Mouse (Mus musculus): ENCODE data around the gene Gm49318. TPM values are rescaled to one million over a fixed set of nuclear protein-coding genes. Genes with fewer than 3 reads are reported as not detected.
A peak's percentile ranks its signal among the peaks of the same experiment; 100 is the strongest.

Gene Gm49318
- polyA plus RNA-seq, 1 experiment: not detected

DNA sequence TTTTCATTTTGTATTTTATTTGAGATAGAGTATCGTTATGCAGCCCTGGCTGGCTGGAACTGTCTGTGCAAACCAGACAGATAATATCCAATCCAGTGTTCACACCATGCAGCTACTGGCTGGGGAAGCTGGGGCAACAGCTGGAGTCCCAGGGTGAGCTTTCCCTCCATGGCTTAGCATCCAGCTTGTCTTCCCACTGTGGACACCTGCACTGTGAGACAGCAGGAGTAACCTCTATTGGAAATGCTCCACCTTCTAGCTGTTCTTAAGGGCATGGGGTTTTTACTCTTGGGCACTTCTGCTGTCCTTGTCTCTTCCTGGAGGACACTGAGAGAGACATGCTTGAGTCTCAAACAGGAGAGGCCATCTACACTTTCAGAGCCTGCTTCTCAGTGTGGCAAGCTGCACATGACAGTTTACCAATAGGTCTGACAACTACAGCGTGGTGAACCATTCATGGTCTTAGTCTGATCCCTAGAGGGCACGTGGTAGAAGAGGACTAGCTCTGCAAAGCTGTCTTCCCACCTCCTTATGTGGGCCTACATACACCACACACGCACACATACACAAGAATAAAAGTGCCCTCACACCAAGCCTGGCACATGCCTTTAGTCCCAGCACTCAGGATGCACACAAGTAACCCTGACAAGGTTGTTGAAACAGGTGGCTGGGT is 1.0 kb downstream of the Gm49318 start:
- Histone ChIP-seq H3K4me3 (ENCODE audit: control insufficient read depth, low read depth, low read length) (peak overlapping the region; percentile 83), H3K36me3 (ENCODE audit: control insufficient read depth, insufficient read depth, low read length) (no peaks in the 10 kb centered on the region; the same call in none of the 2 replicates), H3K4me1 (ENCODE audit: control insufficient read depth, insufficient read depth, low read length) (peaks cover 4% of the 10 kb centered on the region), H3K27ac (ENCODE audit: control insufficient read depth, insufficient read depth, low read depth, low read length) (no peak overlapping the region), H3K27me3 (ENCODE audit: control insufficient read depth, insufficient read depth, low read length) (no peaks in the 10 kb centered on the region)
- TF ChIP-seq CTCF (IDR thresholded peaks at IDR 0.05; ENCODE audit: control insufficient read depth, insufficient read depth, insufficient replicate concordance, low read depth, low read length): no peak
- TF ChIP-seq POLR2A (IDR thresholded peaks at IDR 0.05; ENCODE audit: control insufficient read depth, low read depth, low read length): no peak

DNA sequence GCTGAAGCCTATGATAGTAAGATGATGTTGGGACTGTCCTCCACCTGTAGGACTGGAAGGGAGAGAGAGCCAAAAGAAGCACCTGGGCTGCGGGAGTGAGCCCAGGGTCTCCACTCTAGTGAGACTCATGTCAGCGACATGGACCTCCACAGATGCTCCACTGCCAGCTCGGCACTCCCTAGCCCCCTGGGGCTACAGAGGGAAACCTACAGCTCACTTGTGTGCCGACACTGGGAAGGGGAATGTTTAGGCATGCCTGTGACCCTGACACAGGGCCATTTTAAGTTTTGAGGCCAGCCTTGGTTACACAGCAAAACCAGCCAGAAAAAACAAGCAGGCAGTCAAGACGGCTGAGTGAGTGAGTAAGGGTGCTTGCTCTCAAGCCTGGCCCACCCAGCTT is 3.9 kb downstream of the Gm49318 start:
- Histone ChIP-seq H3K4me1 (ENCODE audit: control insufficient read depth, insufficient read depth, low read length) (peaks cover 4% of the 10 kb centered on the region), H3K27ac (ENCODE audit: control insufficient read depth, insufficient read depth, low read depth, low read length) (no peak overlapping the region), H3K4me3 (ENCODE audit: control insufficient read depth, low read depth, low read length) (no peak overlapping the region), H3K36me3 (ENCODE audit: control insufficient read depth, insufficient read depth, low read length) (peaks cover 5% of the 10 kb centered on the region), H3K27me3 (ENCODE audit: control insufficient read depth, insufficient read depth, low read length) (no peaks in the 10 kb centered on the region)
- TF ChIP-seq POLR2A (IDR thresholded peaks at IDR 0.05; ENCODE audit: control insufficient read depth, low read depth, low read length) (no peak), CTCF (IDR thresholded peaks at IDR 0.05; ENCODE audit: control insufficient read depth, insufficient read depth, insufficient replicate concordance, low read depth, low read length) (no peak)

DNA sequence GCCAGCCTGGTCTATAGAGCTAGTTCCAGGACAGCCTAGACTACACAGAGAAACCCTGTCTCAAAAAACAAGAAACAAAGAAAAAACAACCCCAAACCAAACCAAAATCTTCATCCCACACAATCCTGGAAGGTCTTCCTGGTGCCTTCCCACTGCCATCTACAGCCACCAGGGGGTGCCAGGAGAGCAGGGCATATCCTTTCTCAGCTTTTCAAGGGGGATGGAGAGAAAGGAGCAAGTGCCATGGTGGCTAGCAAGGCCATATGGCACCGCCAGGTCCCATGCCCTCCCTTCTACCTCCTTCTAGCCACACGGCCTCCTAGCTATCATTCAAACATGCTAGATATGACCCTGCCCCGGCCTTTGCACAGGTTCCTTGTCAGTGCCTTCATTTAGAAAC is 4.6 kb downstream of the Gm49318 start:
- TF ChIP-seq CTCF (IDR thresholded peaks at IDR 0.05; ENCODE audit: control insufficient read depth, insufficient read depth, insufficient replicate concordance, low read depth, low read length) (peak; percentile 64; the same call in 1 of the 2 replicates), POLR2A (IDR thresholded peaks at IDR 0.05; ENCODE audit: control insufficient read depth, low read depth, low read length) (no peak)
- peaks cover 4% of the 10 kb centered on the region for H3K4me1 ChIP-seq (ENCODE audit: control insufficient read depth, insufficient read depth, low read length)
- peaks cover 6% of the 10 kb centered on the region for H3K36me3 ChIP-seq (ENCODE audit: control insufficient read depth, insufficient read depth, low read length)
- no peak overlapping the region for H3K27ac ChIP-seq (ENCODE audit: control insufficient read depth, insufficient read depth, low read depth, low read length)
- H3K4me3 ChIP-seq (ENCODE audit: control insufficient read depth, low read depth, low read length): no peak overlapping the region
- no peaks in the 10 kb centered on the region for H3K27me3 ChIP-seq (ENCODE audit: control insufficient read depth, insufficient read depth, low read length)

DNA sequence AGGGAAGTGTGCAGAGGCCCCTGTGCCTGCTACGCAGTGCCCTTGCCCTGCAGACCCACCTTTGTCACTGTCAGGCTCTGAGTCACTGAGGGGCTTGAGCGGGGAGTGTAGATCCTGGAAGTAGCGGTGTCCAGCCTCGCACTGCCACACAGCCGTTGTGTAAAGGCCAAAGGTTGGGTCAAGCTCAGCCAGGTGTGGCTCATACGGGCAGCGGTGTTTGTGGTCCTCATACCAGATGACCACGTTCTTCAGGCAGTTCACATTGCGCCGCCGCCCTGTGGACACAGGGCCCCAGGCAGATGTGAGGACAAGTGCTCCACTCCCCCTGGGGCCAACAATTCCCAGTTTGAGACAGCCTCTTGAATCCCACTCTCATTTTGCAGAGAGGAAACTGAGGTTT is 5.4 kb downstream of the Gm49318 start:
- TF ChIP-seq CTCF (IDR thresholded peaks at IDR 0.05; ENCODE audit: control insufficient read depth, insufficient read depth, insufficient replicate concordance, low read depth, low read length) (no peak), POLR2A (IDR thresholded peaks at IDR 0.05; ENCODE audit: control insufficient read depth, low read depth, low read length) (no peak)
- peaks cover 8% of the 10 kb centered on the region for H3K36me3 ChIP-seq (ENCODE audit: control insufficient read depth, insufficient read depth, low read length)
- H3K4me1 ChIP-seq (ENCODE audit: control insufficient read depth, insufficient read depth, low read length): peaks cover 4% of the 10 kb centered on the region
- H3K27me3 ChIP-seq (ENCODE audit: control insufficient read depth, insufficient read depth, low read length): no peaks in the 10 kb centered on the region
- no peak overlapping the region for H3K4me3 ChIP-seq (ENCODE audit: control insufficient read depth, low read depth, low read length)
- H3K27ac ChIP-seq (ENCODE audit: control insufficient read depth, insufficient read depth, low read depth, low read length): no peak overlapping the region

DNA sequence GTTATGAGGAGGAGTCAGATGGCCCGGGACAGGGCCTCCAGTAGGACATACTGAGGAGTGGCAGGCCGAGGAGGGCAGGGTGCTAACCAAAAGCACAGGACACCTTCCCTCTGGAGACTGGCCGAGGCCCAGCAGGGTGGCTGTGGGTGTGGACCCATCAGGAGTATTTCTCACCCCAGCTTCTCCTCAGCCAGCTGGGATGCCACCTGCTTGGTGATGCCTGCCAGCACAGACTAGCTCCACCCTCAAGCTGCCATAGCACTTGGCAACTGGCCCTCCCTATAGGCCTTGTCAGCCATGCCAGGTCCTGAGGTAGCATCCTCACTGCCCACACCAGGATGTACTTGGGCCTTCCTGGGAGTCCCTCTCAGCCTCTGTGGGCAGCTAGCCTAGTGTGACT is 6.7 kb downstream of the Gm49318 start:
- Histone ChIP-seq H3K4me1 (ENCODE audit: control insufficient read depth, insufficient read depth, low read length) (no peaks in the 10 kb centered on the region), H3K4me3 (ENCODE audit: control insufficient read depth, low read depth, low read length) (no peak overlapping the region), H3K27ac (ENCODE audit: control insufficient read depth, insufficient read depth, low read depth, low read length) (no peak overlapping the region), H3K36me3 (ENCODE audit: control insufficient read depth, insufficient read depth, low read length) (peaks cover 8% of the 10 kb centered on the region), H3K27me3 (ENCODE audit: control insufficient read depth, insufficient read depth, low read length) (no peaks in the 10 kb centered on the region)
- TF ChIP-seq CTCF (IDR thresholded peaks at IDR 0.05; ENCODE audit: control insufficient read depth, insufficient read depth, insufficient replicate concordance, low read depth, low read length) (no peak), POLR2A (IDR thresholded peaks at IDR 0.05; ENCODE audit: control insufficient read depth, low read depth, low read length) (no peak)

DNA sequence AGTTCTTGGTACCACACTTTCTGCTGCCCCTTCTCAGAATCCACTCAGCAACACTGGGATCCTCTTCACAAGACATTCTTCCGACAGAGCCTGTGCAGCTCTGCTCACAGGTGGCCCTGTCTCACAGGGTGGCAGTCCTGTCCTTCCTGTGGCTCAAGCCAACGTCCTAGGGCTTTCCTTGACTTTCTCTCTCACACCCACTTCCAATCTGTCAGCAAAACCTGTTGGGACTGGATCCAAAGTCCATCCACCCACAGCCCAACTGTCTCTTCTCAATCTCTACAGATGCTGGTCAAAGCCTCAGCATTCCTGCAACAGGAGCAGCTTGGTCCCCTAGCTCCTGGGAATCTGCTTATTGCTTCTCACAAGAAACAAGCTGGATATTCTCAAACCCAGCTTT is 9.7 kb downstream of the Gm49318 start:
- Histone ChIP-seq H3K27ac (ENCODE audit: control insufficient read depth, insufficient read depth, low read depth, low read length) (no peak overlapping the region), H3K27me3 (ENCODE audit: control insufficient read depth, insufficient read depth, low read length) (no peaks in the 10 kb centered on the region), H3K36me3 (ENCODE audit: control insufficient read depth, insufficient read depth, low read length) (peaks cover 8% of the 10 kb centered on the region), H3K4me3 (ENCODE audit: control insufficient read depth, low read depth, low read length) (no peak overlapping the region), H3K4me1 (ENCODE audit: control insufficient read depth, insufficient read depth, low read length) (no peaks in the 10 kb centered on the region)
- no peak for TF ChIP-seq CTCF (IDR thresholded peaks at IDR 0.05; ENCODE audit: control insufficient read depth, insufficient read depth, insufficient replicate concordance, low read depth, low read length)
- no peak for TF ChIP-seq POLR2A (IDR thresholded peaks at IDR 0.05; ENCODE audit: control insufficient read depth, low read depth, low read length)

DNA sequence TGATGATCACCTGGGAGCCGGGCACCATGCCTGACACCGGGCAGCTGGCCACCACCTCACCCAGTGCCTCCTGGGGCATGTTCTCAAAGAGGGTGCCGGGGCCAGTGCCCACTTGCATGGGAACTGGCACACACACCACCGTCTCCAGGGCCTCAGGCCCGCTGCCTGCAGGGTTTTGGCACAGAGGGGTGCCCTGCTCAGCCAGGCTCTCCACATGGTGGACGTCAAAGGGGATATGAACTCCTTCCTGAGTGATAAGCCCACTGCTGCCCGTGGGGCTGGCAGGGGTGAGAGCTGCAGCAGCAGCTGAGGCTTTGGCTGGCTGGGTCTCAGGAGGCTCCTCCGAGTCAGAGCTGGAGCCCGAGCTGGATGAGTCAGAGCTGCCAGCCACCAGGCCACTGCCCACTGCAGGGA is 13.0 kb downstream of the Gm49318 start:
- peaks cover 3% of the 10 kb centered on the region for H3K36me3 ChIP-seq (ENCODE audit: control insufficient read depth, insufficient read depth, low read length)
- H3K4me1 ChIP-seq (ENCODE audit: control insufficient read depth, insufficient read depth, low read length): peaks cover 15% of the 10 kb centered on the region
- H3K27me3 ChIP-seq (ENCODE audit: control insufficient read depth, insufficient read depth, low read length): no peaks in the 10 kb centered on the region
- H3K27ac ChIP-seq (ENCODE audit: control insufficient read depth, insufficient read depth, low read depth, low read length): no peak overlapping the region
- TF ChIP-seq POLR2A (IDR thresholded peaks at IDR 0.05; ENCODE audit: control insufficient read depth, low read depth, low read length): no peak
- no peak for TF ChIP-seq CTCF (IDR thresholded peaks at IDR 0.05; ENCODE audit: control insufficient read depth, insufficient read depth, insufficient replicate concordance, low read depth, low read length)
- no peak overlapping the region for H3K4me3 ChIP-seq (ENCODE audit: control insufficient read depth, low read depth, low read length)
